Mouse (Mus musculus): ENCODE data around the gene Olig2.

DNA sequence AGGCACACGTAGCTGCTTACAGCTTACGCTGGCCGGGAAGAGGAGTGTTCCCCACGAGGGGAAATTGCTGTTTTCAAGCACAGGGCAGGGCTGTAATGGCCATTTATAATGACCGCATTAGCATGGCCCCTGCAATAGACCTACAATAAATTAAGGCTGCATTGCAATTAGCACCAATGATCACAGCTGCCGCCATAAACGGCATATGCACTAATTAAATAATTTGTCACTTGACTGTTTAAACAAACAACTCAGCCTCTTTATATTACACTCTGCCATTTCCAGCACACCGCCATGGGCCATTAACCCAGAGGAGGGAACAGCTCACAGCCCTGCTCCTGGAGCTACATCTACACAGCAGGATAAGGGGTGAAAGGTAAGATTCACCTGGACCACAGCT is 49.4 kb upstream of the Olig2 start:
- no peak for TF ChIP-seq POLR2A (IDR thresholded peaks at IDR 0.05; ENCODE audit: low read depth, low read length)
- no peak for TF ChIP-seq ETS1 (conservative IDR thresholded peaks at IDR 0.05; ENCODE audit: low read depth, low read length)
- no peak for TF ChIP-seq GABPA (IDR thresholded peaks at IDR 0.05; ENCODE audit: insufficient replicate concordance, low read depth, low read length)
- no peak for TF ChIP-seq CTCF (conservative IDR thresholded peaks at IDR 0.05 in 1 of 2, IDR thresholded peaks at IDR 0.05 in 1 of 2; ENCODE audit: low read depth in 2 of 2, low read length in 2 of 2)
- no peak for TF ChIP-seq USF1 (IDR thresholded peaks at IDR 0.05; ENCODE audit: low read depth, low read length)
- TF ChIP-seq ELF1 (IDR thresholded peaks at IDR 0.05; ENCODE audit: low read depth, low read length): no peak
- TF ChIP-seq MAFK (IDR thresholded peaks at IDR 0.05; ENCODE audit: insufficient replicate concordance, low read length): no peak
- TF ChIP-seq POLR2AphosphoS2 (IDR thresholded peaks at IDR 0.05; ENCODE audit: low read depth, low read length): no peak
- TF ChIP-seq SMC3 (IDR thresholded peaks at IDR 0.05; ENCODE audit: low read depth, low read length): no peak
